Mouse (Mus musculus) embryo, embryonic 9.5 days (tissue): Measurements from ENCODE around the gene Msrb2.

ENCODE experiments used
- DNase-seq: peaks from one replicate; pipeline ENCODE4 v3.0.0-alpha.2; 2017; ENCODE audit errors: extremely low spot score

The Msrb2 gene

DNA sequence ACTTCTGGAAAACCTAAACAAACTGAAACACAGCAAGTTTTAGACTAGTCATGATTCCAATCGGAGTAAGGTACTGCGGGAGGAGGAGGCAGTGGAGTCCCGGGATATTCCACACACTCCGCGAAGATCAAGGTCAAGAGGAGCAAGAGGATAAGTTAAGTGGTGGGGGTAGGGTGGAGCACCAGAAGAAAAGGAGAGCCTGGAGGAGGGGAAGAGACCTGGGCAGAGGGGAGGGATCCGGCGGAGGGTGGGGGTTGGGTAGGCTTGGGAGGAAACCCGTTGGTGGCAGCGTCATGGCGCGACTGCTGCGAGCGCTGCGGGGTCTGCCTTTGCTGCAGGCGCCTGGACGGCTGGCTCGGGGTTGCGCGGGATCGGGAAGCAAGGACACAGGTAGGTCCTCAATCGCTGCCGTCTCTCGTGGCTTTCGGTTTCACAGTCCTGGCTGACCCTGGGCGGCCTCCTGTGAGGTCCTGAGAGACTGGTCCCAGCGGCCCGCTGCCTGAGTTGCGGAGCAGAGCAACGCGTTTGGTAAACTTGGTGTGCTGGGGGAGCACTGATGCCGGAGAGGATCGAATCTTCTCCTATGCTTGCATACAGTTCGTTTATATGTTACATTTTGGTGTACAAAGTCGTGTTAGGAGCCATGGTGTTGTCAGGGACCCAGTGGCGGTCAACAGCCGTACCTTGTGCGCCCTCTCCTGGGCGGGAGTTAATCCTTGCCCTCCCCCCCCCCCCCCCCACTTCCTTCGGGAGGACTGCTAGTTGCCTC lies at the start of gene Msrb2:
Gene Msrb2 (plus strand): TSS at position 51 of the 769 bp plus-strand sequence.
- peak; percentile 84 for DNase-seq

DNA sequence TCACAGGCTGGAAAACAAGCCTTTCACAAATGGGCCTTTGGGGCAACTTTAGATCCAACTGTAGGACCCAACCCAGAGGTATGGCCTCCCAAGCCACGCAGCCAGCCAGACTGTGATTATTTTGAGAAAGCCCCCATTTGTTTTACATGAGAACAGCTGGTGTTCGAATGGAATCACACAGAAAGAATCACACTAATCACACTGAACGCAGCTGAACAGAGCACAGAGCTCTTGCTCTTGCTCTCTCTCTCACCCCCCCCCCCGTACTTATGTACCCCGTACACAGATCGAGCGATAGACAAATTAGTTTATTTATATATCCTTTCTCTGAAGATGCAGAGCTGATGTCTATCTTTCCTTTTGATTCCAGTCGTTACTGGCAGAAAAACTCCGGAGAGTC lies 48.8 kb upstream of the Msrb2 start:
- no peak for DNase-seq

DNA sequence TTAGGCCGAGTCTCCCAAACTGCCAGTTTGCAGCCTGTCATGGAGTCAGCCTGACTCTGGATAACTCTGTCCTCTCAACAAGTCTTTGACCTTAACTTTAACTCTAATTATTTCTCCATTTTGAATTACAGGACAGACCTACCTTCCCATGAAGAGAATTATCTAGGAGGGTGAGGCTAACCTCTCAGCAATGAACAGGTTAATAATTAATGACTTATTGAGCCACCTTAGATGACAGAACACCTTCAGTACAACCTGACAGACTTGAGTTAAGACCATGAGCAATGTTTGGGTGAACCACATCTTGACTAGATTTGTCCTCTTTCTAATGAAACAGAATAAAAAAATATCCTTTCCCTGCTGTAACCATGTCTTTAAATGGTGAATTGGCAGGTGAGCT lies 44.9 kb upstream of the Msrb2 start:
- DNase-seq = no peak

DNA sequence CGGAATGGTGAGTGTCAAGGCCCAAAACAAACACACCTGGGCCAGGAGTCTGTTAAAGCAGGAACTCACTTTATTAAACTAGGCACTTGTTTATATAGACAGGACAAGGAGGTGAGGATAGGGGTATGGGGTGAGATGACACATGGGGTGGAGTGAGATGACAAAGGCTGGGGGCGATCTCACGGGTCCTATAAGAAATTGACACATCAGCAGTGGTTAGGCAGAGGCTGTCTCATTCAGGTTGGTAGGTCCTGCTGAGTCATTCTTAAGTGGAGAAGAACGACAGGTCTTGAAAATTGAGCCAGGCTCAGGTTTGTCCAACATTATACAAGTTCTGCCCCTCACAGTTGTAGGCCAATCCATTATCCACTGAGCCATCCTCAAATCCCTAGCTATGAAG lies 43.4 kb upstream of the Msrb2 start:
- no peak for DNase-seq

DNA sequence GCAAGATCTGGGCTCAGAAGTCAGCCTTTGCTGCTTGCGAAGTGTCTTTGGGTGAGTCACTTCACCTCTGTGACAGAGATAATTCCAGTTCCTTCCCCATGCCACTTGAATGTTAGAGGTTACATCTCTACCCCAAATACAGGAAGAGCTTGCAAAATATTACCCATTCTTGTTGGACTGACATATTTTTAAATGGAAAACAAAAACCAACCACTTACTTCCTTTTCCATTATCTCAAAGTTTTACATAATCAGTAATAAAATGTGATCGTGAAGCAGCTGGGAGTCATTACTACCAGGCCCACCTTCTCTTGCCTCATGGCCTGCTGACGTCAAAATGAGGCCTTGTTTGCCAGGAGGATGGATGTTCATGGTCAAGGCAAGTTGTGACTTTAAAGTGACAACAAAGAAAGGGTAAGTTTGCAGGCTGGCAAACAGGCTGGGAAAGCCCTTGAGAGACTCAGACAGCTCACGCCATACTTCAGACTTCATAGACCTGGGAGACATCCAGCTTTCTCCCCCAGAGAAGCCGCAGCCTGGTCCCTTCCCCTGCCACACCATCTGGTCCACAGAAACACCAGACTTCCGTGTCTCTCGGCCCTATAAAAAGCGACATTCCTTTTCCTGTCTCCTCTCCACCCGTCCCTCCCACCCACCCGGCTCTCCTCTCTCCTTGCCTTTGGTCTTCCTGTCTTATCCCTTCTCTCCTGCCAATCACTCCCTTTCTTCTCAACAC lies 27.2 kb upstream of the Msrb2 start:
- DNase-seq = no peak

DNA sequence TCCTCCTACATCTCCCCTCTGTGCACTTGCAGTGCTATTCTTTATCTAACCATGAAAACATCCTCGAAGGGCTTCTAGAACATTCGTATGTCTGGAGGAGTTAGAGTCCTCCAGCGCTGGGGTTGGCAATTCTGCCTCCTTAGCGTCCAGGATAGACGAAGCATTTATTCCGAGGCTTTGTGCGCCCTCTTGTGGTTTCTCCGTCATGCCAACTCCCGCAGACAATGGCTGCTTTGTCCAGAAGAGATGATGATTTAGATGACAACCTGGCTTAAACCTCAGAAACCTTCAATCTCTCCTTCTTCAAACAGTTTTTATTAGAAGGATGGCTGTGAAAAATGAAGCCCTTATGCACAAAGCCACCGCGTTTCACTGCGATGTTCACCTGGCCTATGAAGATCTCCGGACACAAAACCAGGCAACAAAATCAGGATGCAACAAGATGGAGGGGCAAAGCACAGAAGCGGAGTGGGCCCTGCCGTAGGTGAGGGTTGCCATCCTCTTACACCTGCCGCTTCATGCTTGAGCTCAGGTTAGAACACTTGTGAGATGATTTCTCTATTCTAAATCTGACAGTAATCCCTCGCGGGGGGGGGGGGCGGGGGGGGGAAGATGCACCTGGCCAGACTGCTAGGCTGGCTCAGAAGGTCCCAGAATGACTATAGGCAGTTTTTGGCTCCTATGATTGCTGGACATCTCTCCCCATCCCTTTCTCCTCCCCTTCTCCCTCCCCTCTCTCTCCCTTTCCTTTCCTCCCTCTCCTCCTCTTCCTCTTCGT lies 26.4 kb upstream of the Msrb2 start:
- DNase-seq = peak; percentile 80

DNA sequence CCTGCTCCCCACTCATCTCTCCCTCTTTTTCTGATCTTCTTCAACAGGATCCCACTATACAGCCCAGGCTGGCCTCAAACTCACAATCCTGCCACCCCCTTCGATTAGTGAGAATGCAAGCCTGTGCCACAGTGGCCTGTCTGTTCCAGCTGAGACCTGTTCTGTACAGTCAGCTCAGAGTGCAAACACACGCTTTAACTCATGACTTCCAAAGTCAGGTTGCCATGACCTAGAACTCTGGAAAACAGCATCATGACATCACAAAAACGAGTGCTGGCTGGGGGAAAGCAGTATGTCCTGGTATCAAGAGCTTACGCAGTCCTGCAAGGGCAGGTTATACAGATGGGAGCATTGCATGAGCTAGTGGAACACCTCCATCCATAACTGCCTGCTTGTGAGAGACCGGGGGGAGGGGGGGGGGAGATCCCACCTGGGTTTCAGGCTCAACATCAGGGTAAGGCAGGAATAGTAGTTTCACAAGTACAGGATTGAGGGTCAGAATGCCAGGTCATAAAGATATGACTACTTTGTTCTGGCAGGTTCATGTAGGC lies 25.8 kb upstream of the Msrb2 start:
- DNase-seq = no peak

DNA sequence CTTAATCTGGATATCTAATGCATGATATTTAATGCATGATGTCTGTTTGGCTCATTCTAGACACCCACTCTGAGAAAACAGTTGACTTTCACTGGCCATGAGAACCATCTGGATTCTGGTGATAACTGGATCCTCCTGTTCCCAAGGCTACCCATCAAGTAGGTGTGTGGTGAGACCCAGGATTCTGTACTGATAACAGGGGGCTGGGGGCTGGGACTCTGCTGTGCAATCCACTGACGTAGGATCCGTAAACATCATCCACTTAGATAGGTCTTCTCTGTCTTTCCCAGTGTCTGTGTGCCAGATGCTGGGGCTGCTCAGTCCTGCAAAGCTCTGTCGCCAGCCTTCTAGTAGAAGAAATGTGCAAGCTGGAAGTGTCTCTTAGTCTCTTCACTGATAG lies 22.8 kb upstream of the Msrb2 start:
- DNase-seq = no peak

DNA sequence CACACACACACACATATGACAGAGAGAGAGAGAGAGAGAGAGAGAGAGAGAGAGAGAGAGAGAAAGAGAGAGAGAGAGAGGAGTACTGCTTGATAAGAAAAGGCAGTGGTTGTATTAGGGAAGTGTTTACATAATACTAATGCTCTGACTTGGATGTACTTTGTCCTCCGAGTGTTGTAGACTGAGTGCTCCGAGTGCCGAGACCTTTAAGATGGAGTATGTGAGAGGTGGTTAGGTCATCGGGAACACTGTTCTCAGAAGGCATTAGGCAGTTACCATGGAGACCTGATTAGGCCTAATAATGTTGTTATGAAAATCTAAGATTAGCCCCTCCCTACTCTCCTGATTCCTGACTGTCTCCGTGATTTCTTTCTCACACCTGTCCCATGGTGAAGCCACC lies 21.1 kb upstream of the Msrb2 start:
- no peak for DNase-seq

DNA sequence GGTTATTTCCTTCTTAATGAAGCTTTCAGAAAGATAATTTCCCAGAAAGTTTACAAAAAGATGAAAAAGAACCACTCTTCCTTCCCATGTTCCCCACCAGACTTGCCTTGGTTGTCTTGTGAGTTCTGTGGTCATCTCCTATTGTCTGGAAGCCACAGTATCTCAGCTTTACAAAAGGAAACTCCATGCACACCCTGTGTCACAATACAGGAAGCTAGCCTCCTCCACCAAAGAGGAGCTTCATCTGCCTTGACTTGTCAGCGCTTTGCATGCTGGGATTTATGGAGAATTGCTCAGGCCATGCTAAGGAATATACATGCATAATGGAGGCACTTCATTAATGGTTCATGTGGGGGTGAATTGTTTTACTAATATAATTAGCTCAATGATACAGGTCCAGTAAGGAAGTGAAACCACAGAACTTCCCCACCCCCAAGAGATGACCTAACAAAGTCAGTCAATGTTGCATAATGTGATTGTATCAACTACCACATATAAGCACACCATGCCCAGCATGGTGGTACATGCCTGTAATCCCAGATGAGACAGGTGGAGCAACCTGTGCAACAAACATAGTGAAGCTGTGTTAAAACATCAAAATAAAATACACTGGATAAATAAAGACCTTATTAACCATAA lies 19.5 kb upstream of the Msrb2 start:
- no peak for DNase-seq

DNA sequence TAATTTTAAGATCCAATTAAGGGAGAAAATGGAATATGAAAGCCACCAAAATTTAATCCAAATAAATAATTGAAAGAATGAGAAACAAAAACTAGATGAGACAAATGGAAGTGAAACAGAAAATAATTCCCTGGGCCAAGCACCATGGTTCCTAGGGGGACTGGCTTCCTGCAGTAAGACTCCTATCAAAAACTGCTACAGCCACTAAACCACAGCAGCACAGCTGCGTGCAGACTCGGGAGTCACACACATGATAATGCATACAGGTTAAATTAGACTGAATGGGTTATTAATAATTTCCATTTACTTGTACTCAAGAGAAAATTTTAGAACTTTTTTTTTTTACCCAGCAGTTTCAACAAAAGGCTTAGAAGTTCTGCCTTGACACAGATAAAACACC lies 18.1 kb upstream of the Msrb2 start:
- DNase-seq = no peak

DNA sequence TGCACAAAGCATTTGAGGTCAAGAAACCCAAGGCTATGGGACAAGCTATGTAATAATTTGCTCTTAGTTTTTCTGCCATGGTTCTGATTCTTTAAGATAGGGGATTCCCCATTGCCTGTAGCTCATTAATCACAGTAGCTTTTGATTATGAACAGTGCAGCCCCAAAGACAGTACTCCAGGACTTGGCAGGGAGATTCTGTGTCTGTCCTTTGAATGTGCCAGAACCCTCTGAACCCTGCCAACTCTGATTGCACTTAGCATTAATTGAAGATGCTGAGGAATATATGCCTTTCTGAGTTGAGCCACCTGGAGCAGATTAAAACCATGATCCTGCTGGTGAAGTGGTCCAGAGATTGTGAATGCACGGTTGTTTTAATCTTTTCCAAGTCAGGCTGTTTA lies 8.4 kb upstream of the Msrb2 start:
- no peak for DNase-seq

DNA sequence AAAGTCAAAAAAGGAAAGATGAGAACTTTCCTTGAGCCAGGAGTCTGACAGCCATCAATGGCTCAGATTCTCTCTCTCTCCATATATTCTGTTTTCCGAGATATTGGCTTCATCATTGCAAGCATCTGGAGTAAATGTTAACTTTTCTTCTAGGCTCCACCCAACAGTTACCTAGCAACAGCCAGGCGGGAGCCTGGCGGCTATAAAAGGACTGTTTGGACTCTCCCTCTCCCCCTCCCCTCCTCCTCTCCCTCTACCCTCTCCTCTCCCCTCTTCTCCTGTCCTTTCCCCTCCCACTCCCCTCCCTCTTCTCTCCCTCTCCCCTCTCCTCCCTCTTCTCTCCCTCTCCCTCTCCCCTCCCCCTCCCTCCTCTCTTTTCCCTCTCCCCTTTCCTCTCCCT lies 4.8 kb upstream of the Msrb2 start:
- DNase-seq = no peak

DNA sequence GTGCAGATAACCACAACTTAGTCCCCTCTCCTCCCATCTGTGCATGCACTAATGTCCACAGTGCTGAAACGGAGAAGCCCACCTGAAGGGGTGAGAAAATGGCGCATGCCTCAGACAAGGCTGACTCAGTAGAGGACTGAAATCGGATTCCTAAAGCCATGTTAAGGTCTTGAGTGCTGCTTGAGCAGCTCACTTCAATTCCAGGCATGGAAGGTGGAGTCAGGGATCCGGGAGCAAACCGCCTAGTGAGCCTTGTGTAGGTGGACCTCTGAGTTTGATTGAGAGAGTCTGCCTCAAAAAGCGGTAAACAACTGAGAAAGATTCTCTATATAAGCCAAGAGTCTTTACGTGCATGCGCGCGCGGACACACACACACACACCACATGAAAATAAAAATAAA lies 4.1 kb upstream of the Msrb2 start:
- DNase-seq = no peak

DNA sequence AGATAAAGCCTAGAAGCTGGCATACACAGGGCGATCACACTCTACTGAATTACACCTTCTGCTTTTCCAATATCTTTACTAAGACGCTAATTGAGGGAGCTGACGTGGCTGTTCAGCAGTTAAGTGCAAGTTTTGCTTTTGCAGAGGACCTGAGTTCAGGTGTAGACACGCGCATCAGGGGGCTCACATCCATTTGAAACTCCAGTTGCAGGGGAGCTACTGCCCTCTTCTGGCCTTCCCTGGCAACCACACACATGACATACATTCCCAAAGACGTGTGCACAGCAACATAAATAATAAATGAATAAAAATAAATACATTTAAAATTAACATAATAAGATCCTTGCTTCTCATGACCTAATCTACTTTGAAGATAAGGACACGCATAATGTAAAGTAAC lies 2.5 kb downstream of the Msrb2 start:
- no peak for DNase-seq

DNA sequence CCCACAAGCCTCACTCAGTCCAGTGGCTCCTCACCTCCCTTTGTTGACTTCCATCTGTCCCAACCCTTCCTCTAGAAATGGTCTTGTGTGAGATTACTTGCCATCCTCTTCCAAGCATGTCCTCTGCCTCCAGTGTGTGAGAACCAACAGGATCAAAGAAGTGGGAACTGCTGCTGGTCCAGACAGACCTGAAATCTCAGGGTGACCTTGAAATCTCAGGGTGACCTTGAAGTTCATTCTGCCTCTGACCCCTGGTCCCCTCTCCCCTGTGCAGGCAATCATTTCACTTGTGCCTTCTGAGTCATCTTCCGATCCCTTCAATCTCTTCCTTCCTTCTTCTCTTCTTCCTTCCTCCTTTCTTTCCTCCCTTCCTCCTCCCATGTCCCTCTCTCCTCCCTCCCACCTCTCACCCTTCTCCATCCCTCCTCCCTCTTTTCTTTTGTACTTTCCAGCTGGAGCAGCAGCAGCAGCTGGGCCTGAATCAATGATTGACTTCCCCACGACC lies 9.3 kb downstream of the Msrb2 start:
- no peak for DNase-seq

DNA sequence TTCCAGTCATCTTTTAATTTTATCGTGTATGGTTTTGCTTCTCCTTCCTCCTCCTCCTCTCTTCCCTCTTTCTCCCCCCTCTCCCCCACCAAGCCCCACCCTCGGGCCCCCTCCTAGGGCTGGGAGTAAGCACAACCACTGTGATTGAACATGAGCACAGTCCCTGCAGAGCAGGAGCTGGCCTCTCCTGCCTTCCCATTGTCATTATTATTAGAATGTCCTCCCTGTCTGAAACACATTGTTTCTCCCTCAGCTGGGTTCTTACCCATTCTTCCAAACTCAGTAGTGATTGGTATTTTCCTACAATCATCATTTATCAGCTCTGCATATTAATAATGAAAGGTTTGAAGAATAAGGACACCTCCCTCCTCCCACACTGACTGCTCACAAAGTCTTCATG lies 9.7 kb downstream of the Msrb2 start:
- DNase-seq = no peak

DNA sequence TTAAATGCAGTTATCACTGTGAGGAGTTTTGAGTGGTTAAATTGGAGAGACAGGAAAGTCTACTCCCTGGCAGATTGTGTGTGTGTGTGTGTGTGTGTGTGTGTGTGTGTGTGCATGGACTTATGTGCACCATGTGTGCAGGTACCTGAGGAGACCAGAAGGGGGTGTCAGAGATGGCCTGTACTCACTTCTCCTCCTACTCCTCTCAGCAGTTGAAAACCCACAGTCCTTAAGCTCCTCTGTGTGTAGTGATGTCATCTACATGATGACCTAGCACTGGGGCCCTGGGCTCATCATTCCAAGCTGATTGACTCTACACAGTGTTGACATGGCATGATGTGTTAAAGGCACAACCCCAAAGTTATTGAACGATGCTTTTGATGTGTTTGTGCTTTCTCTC lies 11.0 kb downstream of the Msrb2 start:
- DNase-seq = no peak

DNA sequence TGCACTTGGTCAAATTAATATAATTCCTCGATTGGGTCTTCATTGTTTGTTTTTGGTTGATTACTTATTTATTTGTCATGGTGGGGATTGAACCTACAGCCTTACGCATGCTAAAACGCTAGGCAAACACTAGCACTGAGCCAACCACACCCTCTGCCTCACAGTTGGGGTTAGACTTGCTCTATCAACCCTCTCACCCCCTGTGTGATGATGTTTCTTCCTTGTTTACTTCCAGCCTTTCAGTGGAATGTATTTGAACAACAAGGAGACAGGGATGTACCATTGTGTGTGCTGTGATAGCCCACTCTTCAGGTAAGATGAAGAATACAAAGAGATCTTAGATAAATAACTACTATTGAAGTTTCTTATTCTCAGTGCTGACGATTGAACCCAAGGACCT lies 11.8 kb downstream of the Msrb2 start:
- DNase-seq = no peak

DNA sequence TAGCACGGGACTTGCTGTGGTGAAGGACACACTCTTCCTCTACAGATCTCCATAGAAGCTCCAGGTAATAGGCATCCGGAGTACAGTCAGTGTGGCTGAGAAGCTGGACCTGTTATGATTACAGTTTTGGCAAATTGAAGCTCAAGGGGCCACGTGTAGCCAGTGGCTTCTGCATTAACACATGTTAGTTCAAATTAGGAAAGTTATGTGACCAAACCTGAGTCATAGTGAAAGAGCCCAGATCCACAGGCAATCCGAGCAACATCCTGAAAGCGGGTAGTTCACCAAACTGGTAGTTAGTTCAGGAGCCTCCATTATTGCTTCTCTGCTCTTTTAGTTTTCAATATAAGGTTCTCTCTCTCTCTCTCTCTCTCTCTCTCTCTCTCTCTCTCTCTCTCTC lies 14.5 kb downstream of the Msrb2 start:
- no peak for DNase-seq

DNA sequence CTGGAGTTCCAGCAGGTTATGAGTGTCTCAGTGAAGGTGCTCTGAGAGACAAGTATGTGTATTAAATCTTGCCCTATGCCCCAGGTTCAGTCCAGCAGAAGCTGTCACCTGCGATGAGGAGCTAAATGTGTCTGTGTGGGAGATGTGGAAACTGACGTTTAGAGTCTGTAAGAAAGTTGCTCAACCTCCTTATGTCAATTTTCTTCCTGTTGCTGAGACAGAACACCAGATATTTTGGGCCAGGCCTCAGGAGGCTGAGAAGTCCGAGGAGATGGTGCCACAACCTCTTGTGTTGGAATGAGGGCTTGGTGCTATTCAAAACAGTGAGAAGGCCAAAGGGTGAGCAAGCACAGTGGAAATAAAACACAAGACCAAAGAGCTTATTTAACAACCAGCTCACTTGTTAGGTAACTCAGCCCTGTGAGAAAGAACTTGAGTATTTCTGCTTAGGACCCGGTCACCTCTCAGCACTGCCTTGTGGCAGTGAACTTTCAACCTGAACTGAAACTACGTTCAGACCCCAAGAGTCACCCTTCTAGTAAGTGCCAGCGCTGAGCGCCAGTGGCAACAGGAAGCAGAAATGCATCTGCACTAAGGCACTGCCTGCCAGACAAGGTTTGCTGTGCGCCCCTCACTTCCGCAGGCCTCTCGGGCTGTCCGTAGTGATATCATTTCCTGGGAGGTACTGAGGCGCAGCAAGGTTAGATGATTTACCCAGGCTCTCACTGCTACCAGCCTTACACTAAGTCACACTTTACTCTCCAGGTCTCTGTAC lies 17.3 kb downstream of the Msrb2 start:
- no peak for DNase-seq
